Mouse (Mus musculus) stomach, embryonic 14.5 days (tissue): ENCODE data around the gene Pdia6. TPM values are rescaled to one million over a fixed set of nuclear protein-coding genes. Genes with fewer than 3 reads are reported as not detected.

ENCODE experiments used
- ATAC-seq: fragments of 200-750 bp; cut with Nextera tagmentation; 2 replicates; pipeline ENCODE4 v1.8.0; 2017; ENCODE audit warnings: low read depth, moderate TSS enrichment; ENCODE audit not compliant: insufficient number of reproducible peaks, insufficient read depth, low FRiP score
- H3K27ac ChIP-seq: fragments of 300-500 bp; sonication (generic); 2 replicates; pipeline ENCODE4 v1.5.1; 2014; ENCODE audit warnings: mild to moderate bottlenecking, low read length, moderate library complexity, mixed read lengths
- H3K27me3 ChIP-seq: fragments of 300-500 bp; sonication (generic); 2 replicates; pipeline ENCODE4 v1.6.1; 2014; ENCODE audit warnings: low read length, control low read depth, mixed read lengths; ENCODE audit not compliant: control insufficient read depth, insufficient read depth
- H3K36me3 ChIP-seq: fragments of 300-500 bp; sonication (generic); 2 replicates; pipeline ENCODE4 v1.6.1; 2014; ENCODE audit warnings: mild to moderate bottlenecking, control low read depth, low read length, moderate library complexity, mixed read lengths; ENCODE audit not compliant: control insufficient read depth, insufficient read depth
- H3K4me1 ChIP-seq: fragments of 300-500 bp; sonication (generic); 2 replicates; pipeline ENCODE4 v1.6.1; 2014; ENCODE audit warnings: low read length, control low read depth, mixed read lengths; ENCODE audit not compliant: control insufficient read depth, insufficient read depth
- H3K4me2 ChIP-seq: fragments of 300-500 bp; sonication (generic); replicated peaks from 2 replicates; pipeline ENCODE4 v1.6.1; 2014; ENCODE audit warnings: low read depth, low read length, control low read depth
- H3K4me3 ChIP-seq: fragments of 300-500 bp; sonication (generic); 2 replicates; pipeline ENCODE4 v1.5.1; 2014; ENCODE audit warnings: low read depth, low read length, control low read depth
- H3K9ac ChIP-seq: fragments of 300-500 bp; sonication (generic); replicated peaks from 2 replicates; pipeline ENCODE4 v1.6.1; 2014; ENCODE audit warnings: low read depth, mild to moderate bottlenecking, control low read depth, low read length, moderate library complexity, mixed read lengths
- H3K9me3 ChIP-seq: fragments of 300-500 bp; sonication (generic); 2 replicates; pipeline ENCODE4 v1.6.1; 2016; ENCODE audit warnings: low read depth, low read length, control low read depth; ENCODE audit not compliant: control insufficient read depth
- WGBS: fragments of 180-500 bp; shearing (Covaris S2); extraction: QIAGEN DNeasy Blood & Tissue Kit; methylation state at CpG from one replicate; pipeline ENCODE4 v1.1.7; 2014; 5-methylcytosine and 5-hydroxymethylcytosine counted together
- polyA plus RNA-seq: library from polyadenylated mRNA; unstranded; fragments of >200 nt; fragmentation: Nextera tagmentation; extraction: Ambion mirVana; gene quantifications from 2 replicates; pipeline ENCODE4 v1.2.1, GENCODE M21; 2014

Pdia6 gene
- polyA plus RNA-seq, 1 experiment from 2014 or later: 502 TPM

DNA sequence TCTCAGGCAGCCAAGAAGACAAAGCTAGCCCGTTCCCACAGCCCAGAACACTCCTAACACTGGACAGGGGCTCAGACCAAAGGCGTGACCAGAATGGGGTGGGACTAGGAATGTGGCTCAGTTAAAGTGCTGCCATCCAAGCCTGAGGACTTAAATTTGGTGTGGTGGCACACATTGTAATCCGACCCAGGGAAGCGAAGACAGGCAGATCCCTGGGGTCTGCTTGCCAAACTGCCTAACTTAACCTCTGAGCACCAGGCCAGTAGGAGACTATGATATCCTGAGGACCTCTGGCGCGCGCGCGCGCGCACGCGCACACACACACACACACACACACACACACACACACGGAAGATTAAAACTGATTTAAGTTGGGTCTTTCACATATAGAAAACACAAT is 34.8 kb upstream of the Pdia6 start:
- H3K4me1 ChIP-seq: no peaks in the 10 kb centered on the region
- no peak overlapping the region for H3K4me2 ChIP-seq
- no peak overlapping the region for H3K4me3 ChIP-seq
- no peak for ATAC-seq
- H3K36me3 ChIP-seq: no peaks in the 10 kb centered on the region
- H3K9me3 ChIP-seq: no peaks in the 10 kb centered on the region
- 82% methylated on average over 14 of the region's 14 CpGs for WGBS
- H3K27me3 ChIP-seq: no peaks in the 10 kb centered on the region
- no peak overlapping the region for H3K27ac ChIP-seq
- no peak overlapping the region for H3K9ac ChIP-seq

DNA sequence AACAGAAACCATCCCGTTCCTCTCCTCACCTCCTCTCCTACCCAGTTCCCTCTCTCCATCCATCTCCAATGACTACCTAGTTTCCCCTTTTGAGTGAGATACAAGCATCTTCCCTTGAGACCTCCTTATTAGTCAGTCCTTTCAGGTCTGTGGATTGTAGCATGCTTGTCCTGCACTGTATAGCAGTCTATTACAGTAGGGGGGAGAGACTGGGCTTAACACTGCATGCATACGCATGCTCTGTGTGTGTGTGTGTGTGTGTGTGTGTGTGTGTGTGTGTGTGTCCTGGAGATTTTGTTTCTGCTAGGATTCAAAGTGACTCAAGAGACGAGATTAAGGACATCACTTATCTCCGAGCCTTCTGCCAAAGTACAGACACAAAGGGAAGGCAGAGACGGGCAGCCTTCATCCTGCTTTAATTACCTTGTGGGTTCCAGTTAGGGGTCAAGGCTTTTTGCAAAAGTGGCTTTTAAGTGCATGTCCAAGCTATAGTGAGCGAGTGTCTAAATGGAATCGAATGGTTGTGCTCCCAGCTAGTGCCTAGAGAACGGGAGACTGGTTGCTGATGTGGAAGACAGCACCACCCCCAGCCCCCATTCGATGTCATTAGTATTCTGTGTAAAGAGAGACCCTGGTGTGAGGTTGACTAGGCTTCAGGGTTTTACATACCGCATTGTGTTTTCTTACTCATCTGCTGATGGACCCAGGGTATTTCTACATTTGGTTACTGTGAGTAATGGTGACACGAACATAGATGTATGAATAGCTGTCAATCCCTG is 30.6 kb upstream of the Pdia6 start:
- Histone ChIP-seq H3K4me3 (no peak overlapping the region), H3K36me3 (no peaks in the 10 kb centered on the region), H3K9ac (no peak overlapping the region), H3K9me3 (no peaks in the 10 kb centered on the region), H3K27ac (no peak overlapping the region), H3K4me2 (no peak overlapping the region), H3K27me3 (no peaks in the 10 kb centered on the region), H3K4me1 (no peaks in the 10 kb centered on the region)
- ATAC-seq: no peak
- 36% methylated on average over 11 of the region's 11 CpGs for WGBS

DNA sequence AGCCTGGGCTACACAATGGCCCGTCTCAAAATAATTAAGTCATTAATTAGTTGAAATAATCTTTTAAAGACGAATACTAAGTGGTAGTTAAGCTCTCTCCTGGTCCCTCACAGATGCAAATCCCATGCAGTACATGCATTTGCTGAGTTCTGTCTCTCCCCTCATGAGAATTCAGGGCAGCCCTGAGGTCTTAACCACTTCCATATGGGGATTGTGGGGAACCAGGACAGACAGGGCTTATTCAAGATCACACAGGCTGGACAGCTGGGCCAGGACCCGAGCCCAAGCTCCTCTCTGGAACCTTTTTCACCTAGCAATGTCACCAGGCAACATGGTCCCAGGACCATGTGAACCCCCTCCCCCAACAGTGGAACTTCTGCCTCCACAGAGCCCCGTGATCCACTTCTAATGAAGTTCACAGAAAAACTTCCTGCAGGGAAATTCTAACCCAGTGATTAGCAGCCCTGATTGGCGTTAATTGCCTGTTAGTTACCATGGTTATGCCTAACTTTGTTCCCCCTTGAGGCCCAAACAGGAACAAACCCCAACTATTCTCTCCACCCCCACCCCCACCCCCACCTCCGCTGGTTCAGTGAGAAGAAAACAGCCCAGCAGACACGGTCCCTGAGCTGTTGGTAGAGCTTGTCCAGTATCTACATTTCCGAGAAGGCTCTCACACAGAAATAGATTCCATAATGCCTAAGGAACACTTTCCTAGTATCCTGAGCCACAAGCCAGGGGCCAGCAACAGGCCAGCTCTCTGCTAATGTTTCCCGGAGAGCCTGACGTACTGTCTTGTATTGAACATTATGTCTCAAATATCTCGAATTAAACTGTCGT is 27.5 kb upstream of the Pdia6 start:
- Histone ChIP-seq H3K4me2 (no peak overlapping the region), H3K27ac (no peak overlapping the region), H3K4me1 (no peaks in the 10 kb centered on the region), H3K4me3 (no peak overlapping the region), H3K27me3 (no peaks in the 10 kb centered on the region), H3K9ac (no peak overlapping the region), H3K9me3 (no peaks in the 10 kb centered on the region), H3K36me3 (no peaks in the 10 kb centered on the region)
- no peak for ATAC-seq
- WGBS: 59% methylated on average over 12 of the region's 12 CpGs

DNA sequence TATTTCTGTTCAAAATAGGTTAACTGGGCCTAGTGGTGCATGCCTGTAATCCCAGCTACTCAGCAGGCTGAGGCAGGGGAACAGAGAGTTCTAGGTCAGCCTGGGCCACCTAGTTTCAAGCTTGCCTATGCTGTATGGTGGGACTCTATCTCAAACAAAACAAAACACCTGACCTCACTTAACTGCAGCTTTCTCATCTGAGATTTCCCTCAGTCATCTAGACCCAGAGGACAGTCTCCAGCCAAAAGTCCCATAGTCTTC is 27.0 kb upstream of the Pdia6 start:
- no peak for ATAC-seq
- Histone ChIP-seq H3K4me2 (no peak overlapping the region), H3K4me3 (no peak overlapping the region), H3K9me3 (no peaks in the 10 kb centered on the region), H3K27ac (no peak overlapping the region), H3K36me3 (no peaks in the 10 kb centered on the region), H3K9ac (no peak overlapping the region), H3K27me3 (no peaks in the 10 kb centered on the region), H3K4me1 (no peaks in the 10 kb centered on the region)

DNA sequence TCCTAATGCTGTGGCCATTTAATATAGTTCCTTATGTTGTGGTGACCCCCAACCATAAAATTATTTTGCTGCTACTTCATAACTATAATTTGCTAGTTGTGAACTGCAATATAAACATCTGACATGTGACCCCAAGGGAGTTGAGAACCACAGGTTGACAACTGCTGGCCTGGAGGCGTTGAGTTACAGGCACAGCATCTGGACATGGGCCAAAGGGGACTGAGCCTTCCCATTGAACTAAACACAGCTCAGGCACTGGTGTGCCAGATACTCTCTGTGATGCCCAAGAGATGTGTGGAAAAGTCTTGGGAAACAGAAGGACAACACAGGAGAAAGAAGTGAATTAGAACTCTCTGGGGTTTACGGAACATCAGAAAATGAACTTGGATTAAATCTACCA is 25.3 kb upstream of the Pdia6 start:
- no peak overlapping the region for H3K4me3 ChIP-seq
- 77% methylated on average over 2 of the region's 2 CpGs for WGBS

DNA sequence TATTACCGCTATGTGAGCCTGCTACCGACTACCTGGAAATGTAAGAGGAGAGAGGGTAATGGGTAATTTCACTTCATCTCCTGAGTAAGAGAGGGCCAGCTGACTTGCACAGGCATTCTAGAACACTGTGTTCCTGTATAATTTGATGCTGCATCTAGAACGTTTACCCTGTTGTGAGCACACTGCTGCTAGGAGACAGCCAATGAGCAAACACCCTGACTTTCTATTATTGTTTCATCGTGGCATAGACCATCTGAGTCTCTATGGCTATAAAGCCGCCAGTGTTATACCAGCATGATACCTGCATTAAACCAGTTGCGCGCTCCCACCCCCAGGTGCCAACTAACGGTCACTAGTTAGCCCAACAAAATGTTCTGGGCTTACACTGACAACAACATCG is 24.7 kb upstream of the Pdia6 start:
- WGBS: 92% methylated on average over 9 of the region's 9 CpGs
- Histone ChIP-seq H3K4me1 (no peaks in the 10 kb centered on the region), H3K4me3 (no peak overlapping the region), H3K9ac (no peak overlapping the region), H3K4me2 (no peak overlapping the region), H3K9me3 (no peaks in the 10 kb centered on the region), H3K27me3 (no peaks in the 10 kb centered on the region), H3K36me3 (no peaks in the 10 kb centered on the region), H3K27ac (no peak overlapping the region)
- no peak for ATAC-seq

More for the DNA sequence above, 25.3 kb upstream of the Pdia6 start:
- H3K27me3 ChIP-seq: no peaks in the 10 kb centered on the region
- H3K4me1 ChIP-seq: no peaks in the 10 kb centered on the region
- H3K9me3 ChIP-seq: no peaks in the 10 kb centered on the region
- no peak for ATAC-seq
- no peaks in the 10 kb centered on the region for H3K36me3 ChIP-seq
- no peak overlapping the region for H3K4me2 ChIP-seq
- H3K9ac ChIP-seq: no peak overlapping the region
- H3K27ac ChIP-seq: no peak overlapping the region

DNA sequence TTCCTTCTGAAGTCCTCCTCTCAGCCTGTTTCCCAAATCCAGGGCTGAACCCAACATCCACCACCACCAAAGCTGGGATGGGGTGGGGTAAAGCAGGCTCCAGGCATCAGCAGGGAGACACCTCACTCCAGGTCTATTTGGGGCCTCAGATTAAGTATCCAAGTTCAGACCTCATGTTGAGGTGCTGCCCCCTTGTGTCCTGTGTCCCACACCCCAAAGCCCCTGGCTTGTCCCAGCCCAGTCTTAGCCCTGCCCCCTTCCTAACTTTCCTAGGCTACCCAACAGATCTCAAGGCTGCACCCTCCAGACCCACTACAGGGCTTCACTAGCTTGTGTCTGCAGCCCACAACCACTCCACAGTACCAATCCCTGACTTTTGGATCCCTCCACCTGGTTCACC is 24.3 kb upstream of the Pdia6 start:
- no peaks in the 10 kb centered on the region for H3K9me3 ChIP-seq
- H3K4me1 ChIP-seq: no peaks in the 10 kb centered on the region
- H3K4me3 ChIP-seq: no peak overlapping the region
- H3K4me2 ChIP-seq: no peak overlapping the region
- no peak overlapping the region for H3K9ac ChIP-seq
- H3K27ac ChIP-seq: no peak overlapping the region
- no peaks in the 10 kb centered on the region for H3K36me3 ChIP-seq
- no peak for ATAC-seq
- no peaks in the 10 kb centered on the region for H3K27me3 ChIP-seq

DNA sequence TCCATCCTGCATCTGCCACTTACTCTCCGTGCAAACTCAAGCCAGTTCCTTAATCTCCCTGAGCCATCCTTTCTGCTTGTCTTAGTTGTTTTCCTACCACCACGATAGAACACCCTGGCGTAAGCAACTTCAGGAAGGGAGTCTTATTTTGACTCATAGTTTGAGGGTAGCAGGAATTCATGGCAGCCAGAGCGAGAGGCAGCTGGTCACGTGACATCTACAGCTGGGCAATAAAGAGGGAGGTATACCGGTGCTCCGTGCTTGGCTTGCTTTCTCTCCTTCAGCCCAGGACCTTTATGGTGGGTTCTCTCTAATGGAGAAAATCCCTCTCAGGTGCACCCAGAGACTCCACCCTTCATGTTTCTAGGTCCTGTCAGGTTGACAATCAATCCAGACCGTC is 15.4 kb upstream of the Pdia6 start:
- no peaks in the 10 kb centered on the region for H3K36me3 ChIP-seq
- no peaks in the 10 kb centered on the region for H3K27me3 ChIP-seq
- WGBS: 67% methylated on average over 8 of the region's 8 CpGs
- ATAC-seq: no peak
- H3K9ac ChIP-seq: no peak overlapping the region
- no peak overlapping the region for H3K4me3 ChIP-seq
- H3K27ac ChIP-seq: no peak overlapping the region
- no peaks in the 10 kb centered on the region for H3K4me1 ChIP-seq
- no peaks in the 10 kb centered on the region for H3K9me3 ChIP-seq
- no peak overlapping the region for H3K4me2 ChIP-seq
